ENCODE assay signal across 18 mouse cellular contexts in genomic region chr11:96257141-96257540, GRCm38 (mm10). TPM values are rescaled to one million over a fixed set of nuclear protein-coding genes. Genes with fewer than 3 reads are reported as not detected.
"Had no signal": no experiment of that assay in that cellular context is flagged by ENCODE, and none has a peak within 500 bp of the region (broad histone marks: within the 10 kb centered on the region; RNA-seq: fewer than 3 reads in every experiment).

No protein-coding gene starts in this region.

- H3K27ac ChIP-seq: limb, embryonic 12.5 days; liver, embryonic 13.5 days; lung, embryonic 15.5 days; macrophage; midbrain, embryonic 12.5 days; neural tube, embryonic 13.5 days had no signal

- H3K9me3 ChIP-seq: limb, embryonic 12.5 days; liver, embryonic 13.5 days; lung, embryonic 15.5 days; megakaryocyte, embryonic 14.5 days; midbrain, embryonic 12.5 days; neural tube, embryonic 13.5 days had no signal

- H3K9ac ChIP-seq: limb, embryonic 12.5 days; liver, embryonic 13.5 days; liver, postnatal 0 days; lung, embryonic 15.5 days; midbrain, embryonic 12.5 days; neural tube, embryonic 13.5 days had no signal

- DNase-seq: liver; liver, embryonic 13.5 days; liver, postnatal 0 days; lung, postnatal 14 days; right cerebral cortex, adult 18-20 months; right cerebral cortex, postnatal 25 days; thymus, postnatal 36 days had no signal

- ATAC-seq: liver, postnatal 0 days had no signal

- H3K4me1 ChIP-seq: liver, embryonic 13.5 days; midbrain, embryonic 12.5 days had no signal

- H3K4me2 ChIP-seq: limb, embryonic 12.5 days; liver, embryonic 13.5 days; lung, embryonic 15.5 days; midbrain, embryonic 12.5 days had no signal

- H3K4me3 ChIP-seq: limb, embryonic 12.5 days; liver, embryonic 13.5 days; lung, embryonic 15.5 days; megakaryocyte, embryonic 14.5 days; midbrain, embryonic 12.5 days; neural tube, embryonic 13.5 days had no signal

- H3K36me3 ChIP-seq: limb, embryonic 12.5 days; liver, embryonic 13.5 days; lung, embryonic 15.5 days; midbrain, embryonic 12.5 days; neural tube, embryonic 13.5 days had no signal

RNA-seq across cellular contexts. Expression of gene Hoxb9, which starts 14.1 kb away (rescaled TPM):
- total RNA-seq: layer of hippocampus, adult 18-20 months; layer of hippocampus, postnatal 10 days; left cerebral cortex, postnatal 36 days; midbrain, postnatal 0 days had no signal
- polyA plus RNA-seq: liver, postnatal 0 days; macrophage; midbrain, embryonic 12.5 days; midbrain, postnatal 0 days had no signal

RNA-seq across cellular contexts. Expression of gene Hoxb8, which starts 24.6 kb away (rescaled TPM):
- total RNA-seq: layer of hippocampus, adult 18-20 months; layer of hippocampus, postnatal 10 days; left cerebral cortex, postnatal 36 days had no signal
- polyA plus RNA-seq: liver, embryonic 13.5 days; liver, postnatal 0 days; macrophage; midbrain, embryonic 12.5 days; midbrain, postnatal 0 days; thymus, postnatal 0 days had no signal

RNA-seq across cellular contexts. Expression of gene Hoxb7, which starts 29.3 kb away (rescaled TPM):
- total RNA-seq: layer of hippocampus, adult 18-20 months; layer of hippocampus, postnatal 10 days; left cerebral cortex, postnatal 36 days; midbrain, postnatal 0 days had no signal
- polyA plus RNA-seq: macrophage; midbrain, embryonic 12.5 days; midbrain, postnatal 0 days; thymus, postnatal 0 days had no signal

RNA-seq across cellular contexts. Expression of gene Hoxb6, which starts 35.1 kb away (rescaled TPM):
- total RNA-seq: layer of hippocampus, adult 18-20 months; layer of hippocampus, postnatal 10 days; left cerebral cortex, postnatal 36 days had no signal
- polyA plus RNA-seq: liver, postnatal 0 days; macrophage; midbrain, embryonic 12.5 days; midbrain, postnatal 0 days had no signal

RNA-seq across cellular contexts. Expression of gene Hoxb5, which starts 46.0 kb away (rescaled TPM):
- total RNA-seq: layer of hippocampus, adult 18-20 months; layer of hippocampus, postnatal 10 days; left cerebral cortex, postnatal 36 days had no signal
- polyA plus RNA-seq: macrophage; midbrain, embryonic 12.5 days; midbrain, postnatal 0 days had no signal
